Mouse (Mus musculus): ENCODE measurements around the gene Brat1.

Brat1 gene

DNA sequence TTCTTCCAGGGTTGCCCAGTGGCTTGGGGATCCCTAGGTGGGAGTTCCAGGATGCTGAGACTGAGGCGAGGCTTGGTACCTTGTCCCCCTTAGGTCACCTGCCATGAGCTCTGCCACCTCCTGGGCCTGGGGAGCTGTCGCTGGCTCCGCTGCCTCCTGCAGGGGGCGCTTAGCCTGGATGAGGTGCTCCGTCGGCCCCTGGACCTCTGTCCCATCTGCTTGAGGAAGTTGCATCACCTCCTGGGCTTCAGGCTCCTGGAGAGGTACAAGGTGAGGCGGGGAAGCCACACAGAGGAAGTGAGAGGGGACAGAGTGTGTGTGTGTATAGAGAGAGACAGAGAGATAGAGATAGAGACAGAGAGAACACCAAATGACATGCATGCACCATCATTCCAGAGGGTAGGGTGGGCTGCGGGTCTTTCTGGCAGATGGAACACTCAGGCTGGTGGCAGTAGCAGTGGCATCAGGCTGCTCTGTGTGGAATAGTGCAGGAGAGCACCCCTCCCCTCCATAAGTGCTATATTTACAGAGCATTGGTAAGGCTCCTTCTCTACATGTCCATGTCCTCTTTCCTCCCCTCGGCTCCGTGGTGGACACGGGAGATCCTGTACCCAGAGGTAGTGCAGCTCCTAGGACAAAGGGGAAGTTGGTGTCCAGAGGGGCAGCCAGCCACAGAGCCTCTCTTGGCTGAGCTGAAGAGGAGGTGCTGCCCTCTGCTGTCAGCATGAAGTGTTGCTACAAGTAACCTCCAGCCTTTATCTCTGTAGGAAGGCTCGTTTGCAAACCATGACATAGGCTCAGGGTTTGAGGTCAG, 44.5 kb downstream of the Brat1 start:
- DNase-seq = peak; percentile 57

DNA sequence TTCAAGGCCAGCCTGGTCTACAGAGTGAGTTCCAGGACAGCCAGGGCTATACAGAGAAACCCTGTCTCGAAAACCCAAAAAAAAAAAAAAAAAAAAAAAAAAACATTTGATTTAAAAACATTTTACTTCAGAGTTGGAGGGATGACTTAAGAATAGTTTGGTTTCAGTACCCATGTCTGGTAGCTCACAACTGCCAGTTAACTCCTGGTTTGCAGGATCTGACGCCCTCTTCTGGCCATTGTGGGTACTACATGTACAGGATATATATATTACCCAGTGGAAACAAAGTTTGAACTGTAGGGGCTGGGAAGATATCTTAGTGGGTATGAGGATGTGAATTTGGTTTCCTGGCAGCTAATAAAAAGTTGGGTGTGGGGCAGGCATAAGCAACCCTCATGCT, 46.1 kb downstream of the Brat1 start:
- DNase-seq = no peak

DNA sequence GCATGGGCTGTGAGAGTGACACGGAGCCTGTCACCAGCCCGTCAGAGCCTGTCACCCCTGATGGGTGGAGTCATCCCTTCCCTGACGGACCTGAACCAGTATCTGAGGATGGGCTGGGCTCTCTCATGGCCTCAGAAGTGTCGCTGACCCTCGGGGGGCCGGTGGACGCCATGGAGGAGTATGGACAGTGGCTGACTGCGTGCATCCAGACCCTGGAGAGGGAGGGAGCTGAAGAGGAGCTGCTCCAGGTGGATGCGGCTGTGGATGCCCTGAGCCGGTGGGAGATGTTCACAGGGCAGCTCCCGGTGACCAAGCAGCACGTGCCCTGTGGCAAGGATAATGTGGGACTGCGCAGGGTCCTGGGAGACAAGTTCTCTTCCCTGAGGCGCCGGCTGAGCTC, 47.2 kb downstream of the Brat1 start:
- DNase-seq = no peak

DNA sequence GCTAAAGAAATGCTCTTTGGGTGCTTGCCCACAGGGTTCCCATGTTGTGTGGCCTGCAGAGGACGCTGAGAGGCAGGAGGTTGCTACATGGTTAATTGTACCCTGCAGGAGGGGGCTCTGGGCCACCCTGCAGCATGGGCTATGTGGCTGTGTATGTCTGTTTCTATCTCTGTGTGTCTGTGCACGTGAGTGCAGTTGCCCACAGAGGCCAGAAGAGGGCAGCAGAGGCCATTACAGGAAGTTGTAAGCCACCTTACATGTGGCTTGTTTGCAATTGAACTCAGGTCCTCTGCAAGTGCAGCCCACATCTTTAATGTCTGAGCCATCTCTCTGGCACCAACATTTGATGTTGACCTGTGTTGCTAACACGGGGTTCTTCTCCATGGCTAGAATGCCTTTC, 47.8 kb downstream of the Brat1 start:
- no peak for DNase-seq

DNA sequence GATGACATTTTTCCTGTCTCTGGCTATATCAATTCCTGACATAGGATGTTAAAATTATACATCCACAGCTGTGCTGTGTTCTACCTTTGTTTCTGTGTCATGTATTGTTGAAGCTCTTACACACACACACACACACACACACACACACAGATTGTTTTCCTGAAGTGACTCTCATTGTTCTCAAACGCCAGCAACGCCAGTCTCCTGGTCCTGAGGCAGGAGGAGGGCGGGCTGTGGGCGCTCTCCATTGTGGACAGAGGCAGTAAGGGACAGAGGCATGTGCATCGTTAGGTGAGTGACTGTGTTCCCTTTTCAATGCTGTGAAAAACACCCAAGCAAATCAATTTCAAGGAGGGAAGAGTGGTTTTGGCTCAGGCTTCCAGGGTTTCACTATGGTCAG, 48.4 kb downstream of the Brat1 start:
- DNase-seq = no peak

DNA sequence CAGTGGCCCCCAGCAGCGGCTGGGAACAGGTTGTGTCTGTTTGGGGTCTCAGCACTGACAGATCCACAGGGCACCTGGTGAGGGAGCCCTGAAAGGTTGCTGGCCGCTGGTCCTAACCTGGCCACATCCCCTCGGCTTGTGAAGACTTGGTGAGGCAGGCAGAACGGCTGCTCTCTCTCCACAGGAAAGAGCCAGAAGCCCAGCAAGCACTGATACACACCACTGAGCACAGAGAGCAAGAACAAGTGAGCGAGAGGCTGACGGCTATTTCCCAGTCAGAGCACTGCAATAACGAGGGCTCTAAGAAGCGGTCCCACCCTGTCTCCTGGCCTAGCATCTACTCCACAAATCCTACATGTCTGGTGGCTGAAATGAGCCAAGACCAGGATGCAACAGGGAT, 54.1 kb downstream of the Brat1 start:
- no peak for DNase-seq

DNA sequence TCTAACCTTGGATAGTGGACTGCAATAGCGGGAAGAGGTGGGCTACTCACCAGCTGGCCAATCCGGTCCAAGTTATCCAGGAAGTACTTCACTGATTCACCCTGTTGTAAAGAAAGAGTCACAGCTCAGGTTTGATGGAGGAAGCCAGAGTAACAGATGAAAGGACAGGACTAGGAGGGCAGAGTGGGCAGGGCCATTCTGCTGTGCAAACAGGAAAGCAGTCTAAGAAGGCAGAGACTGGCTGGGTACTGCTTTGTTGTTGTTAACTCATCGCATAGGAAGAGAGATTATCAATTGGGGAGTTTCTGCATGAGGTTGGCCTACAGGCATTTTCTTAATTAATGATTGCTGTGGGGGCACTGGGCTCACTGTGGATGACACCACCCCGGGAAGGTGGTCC, 57.7 kb downstream of the Brat1 start:
- no peak for DNase-seq

DNA sequence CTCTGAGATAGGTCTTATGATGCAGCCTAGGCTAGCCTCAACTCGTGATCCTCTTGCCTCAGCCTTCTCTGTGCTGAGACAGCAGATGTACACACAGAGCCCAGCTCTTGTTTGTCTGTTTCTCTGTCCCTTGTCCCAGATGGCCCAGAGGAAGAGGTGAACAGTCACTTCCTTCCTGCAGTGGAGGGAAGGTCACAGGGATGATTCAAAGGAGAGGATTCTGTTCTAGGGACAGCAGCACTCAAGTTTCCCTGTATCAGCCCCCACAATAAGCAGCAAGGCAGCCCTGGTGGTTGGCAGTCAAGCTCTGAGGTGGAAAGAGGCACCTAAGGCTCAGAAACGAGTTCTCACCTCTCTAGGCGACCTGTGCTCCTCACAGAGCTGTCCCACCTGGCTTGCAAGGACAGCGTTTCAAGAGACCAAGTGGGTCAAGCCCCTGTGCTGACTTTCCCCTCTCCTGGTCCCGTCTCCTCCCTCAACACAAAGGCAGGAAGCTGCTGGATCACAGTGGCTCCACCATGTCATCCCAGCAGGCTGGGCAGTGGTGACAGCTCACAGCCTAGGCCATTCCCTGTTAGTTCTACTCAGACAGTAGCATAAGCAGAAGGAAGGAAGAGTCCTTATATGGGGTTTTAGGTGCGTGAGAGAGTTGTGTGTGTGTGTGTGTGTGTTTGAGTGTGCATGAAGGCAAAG, 60.3 kb downstream of the Brat1 start:
- DNase-seq = no peak

DNA sequence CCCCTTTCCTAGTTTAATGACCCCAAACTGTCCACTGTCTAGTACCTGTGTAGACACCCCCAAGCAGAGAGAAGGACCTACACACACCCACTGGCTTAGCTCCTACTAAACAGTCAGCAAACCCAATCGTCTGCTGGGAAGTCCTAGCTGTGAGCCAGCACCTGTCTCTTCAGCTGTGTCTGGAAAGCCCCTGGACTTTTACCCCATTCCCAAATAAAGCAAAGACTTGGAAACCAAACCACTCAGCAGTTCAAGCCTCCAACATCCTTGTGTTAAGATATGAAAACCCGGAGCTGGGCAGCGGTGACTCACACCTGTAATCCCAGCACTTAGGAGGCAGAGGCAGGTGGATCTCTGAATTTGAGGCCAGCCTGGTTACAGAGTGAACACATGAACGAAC, 61.8 kb downstream of the Brat1 start:
- no peak for DNase-seq

DNA sequence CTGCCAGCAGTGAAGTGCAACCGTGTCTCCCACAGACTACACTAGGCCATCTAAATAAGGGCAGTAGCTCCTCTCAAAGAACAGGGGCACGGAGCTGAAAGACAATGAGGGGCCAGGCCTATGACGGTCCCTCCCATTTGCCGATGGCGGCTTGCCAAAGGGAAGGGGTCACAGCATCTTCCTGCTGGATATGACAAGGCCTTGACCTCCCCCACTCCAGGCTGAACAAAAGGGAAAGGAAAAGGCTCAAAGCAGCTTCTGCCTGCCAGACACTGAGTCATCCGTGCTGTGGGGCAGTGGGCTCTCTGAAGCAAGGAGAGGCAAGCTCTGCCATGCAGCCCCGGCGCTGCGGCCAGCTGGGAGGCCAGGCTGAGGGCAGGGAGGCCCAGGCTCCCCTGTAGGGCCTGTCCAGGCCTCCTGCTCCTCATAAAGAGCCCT, 62.9 kb downstream of the Brat1 start:
- DNase-seq = peak; percentile 42

DNA sequence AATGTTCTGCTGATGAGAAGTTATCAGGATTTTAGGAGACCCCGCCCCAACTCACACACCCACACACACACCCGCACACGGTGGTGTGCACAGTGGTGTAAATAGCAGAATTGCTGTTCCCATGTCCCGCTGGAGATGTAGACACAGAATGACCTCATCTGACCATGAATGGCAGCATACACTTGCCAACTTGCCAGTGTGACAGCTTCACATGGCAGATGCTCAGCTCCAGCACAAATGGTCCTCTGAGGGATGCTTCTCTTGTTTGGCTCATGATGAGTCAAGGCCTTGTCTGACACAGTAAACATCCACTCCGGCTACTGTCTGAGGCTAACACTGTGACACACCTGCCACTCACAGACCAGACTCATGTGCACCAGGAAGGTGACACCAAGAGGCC, 63.5 kb downstream of the Brat1 start:
- DNase-seq = no peak

Data from right cerebral cortex, postnatal 25 days (tissue).